Mouse (Mus musculus): ENCODE results near the gene Tbc1d24. TPM values are rescaled to one million over a fixed set of nuclear protein-coding genes. Genes with fewer than 3 reads are reported as not detected.

The Tbc1d24 gene
- 10.9 and 14.0 TPM in 2 replicates for polyA plus RNA-seq (2011; ENCODE audit: insufficient read length, low read depth, missing spikeins)

- no peak within 1 kb of the TSS for H3K27ac ChIP-seq (ENCODE audit: insufficient read depth, low read length)
- TF ChIP-seq CTCF (IDR thresholded peaks at IDR 0.05; ENCODE audit: borderline replicate concordance, insufficient read depth, low read length) (no peak), POLR2A (IDR thresholded peaks at IDR 0.05; ENCODE audit: low read depth, low read length) (peak; percentile 77)
- H3K4me3 ChIP-seq (ENCODE audit: insufficient read depth, low read length): peak within 1 kb of the TSS; percentile 69
- H3K4me1 ChIP-seq (ENCODE audit: control insufficient read depth, insufficient read depth, low read length): peaks cover 9% of the 10 kb centered on the region
Observed at GRCm38 (mm10) chr17:24205284-24205888, at the start of gene Tbc1d24. Gene Tbc1d24 (minus strand): TSS chr17:24205562.

- Histone ChIP-seq H3K4me3 (ENCODE audit: insufficient read depth, low read length) (no peak overlapping the region), H3K4me1 (ENCODE audit: control insufficient read depth, insufficient read depth, low read length) (no peaks in the 10 kb centered on the region), H3K27ac (ENCODE audit: insufficient read depth, low read length) (no peak overlapping the region)
- TF ChIP-seq POLR2A (IDR thresholded peaks at IDR 0.05; ENCODE audit: low read depth, low read length): no peak
- no peak for TF ChIP-seq CTCF (IDR thresholded peaks at IDR 0.05; ENCODE audit: borderline replicate concordance, insufficient read depth, low read length)
Observed at GRCm38 (mm10) chr17:24252329-24252728, 47.0 kb upstream of the Tbc1d24 start.

DNA sequence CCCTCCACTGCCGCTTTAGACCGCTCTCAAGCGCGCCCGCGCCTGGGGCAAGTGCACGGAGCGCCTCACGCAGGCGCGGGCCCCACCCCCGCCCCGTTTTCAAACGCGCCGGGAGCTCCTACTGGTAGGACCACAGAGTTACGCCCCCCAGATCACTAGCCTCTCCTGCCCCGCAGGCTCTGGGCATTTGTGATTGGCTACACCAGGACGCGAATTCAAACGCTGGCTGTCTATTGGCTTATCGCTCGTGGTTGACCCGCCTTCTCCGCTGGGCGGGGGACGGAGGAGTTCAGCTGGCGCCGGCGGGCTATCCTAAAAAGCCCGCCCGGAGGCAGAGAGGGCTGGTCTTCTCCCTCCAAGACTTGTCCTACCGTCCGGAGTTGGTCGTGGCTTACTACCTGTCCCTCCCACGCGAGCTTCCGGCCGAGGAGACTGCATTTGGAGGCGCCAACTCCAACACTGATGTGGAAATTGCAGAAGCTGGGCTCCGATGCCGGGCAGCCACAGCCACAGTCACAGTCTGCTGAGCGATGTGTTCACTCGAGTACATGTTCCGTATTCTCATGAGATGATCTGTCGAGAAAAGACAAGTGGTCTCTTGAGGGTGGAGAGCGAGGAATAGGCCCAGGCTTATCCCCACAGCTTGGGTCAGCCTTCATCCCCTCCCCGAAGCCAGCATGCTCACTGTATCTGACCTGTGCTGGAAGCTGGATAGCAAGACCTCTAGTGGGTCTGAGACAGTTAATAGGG is 46.1 kb upstream of the Tbc1d24 start, which contains the start of gene Ccnf:
Gene Ccnf, minus strand, starts transcription at position 165 of the 750 bp plus-strand sequence.
- TF ChIP-seq POLR2A (IDR thresholded peaks at IDR 0.05; ENCODE audit: low read depth, low read length): peak; percentile 85
- TF ChIP-seq CTCF (IDR thresholded peaks at IDR 0.05; ENCODE audit: borderline replicate concordance, insufficient read depth, low read length): no peak
- Histone ChIP-seq H3K27ac (ENCODE audit: insufficient read depth, low read length) (peak within 1 kb of the TSS; percentile 43), H3K4me1 (ENCODE audit: control insufficient read depth, insufficient read depth, low read length) (no peaks in the 10 kb centered on the region), H3K4me3 (ENCODE audit: insufficient read depth, low read length) (peak within 1 kb of the TSS; percentile 93)

DNA sequence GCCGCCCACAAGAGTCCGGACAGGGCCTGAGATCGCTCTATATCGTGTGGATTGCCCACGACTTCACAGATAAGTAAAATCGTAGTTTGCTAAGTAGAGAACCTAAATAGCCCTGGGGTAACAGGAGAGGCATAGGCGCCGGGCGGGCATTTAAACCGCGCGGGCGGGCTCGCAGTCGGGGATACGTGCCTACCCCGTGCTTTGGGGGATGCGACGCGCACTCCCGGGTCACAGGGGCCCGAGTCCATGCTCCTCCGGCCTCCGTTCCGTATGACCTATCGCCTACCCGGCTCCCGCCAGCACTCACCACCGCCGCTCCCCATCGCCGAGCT is 45.6 kb upstream of the Tbc1d24 start:
- peak overlapping the region; percentile 93 for H3K4me3 ChIP-seq (ENCODE audit: insufficient read depth, low read length)
- TF ChIP-seq CTCF (IDR thresholded peaks at IDR 0.05; ENCODE audit: borderline replicate concordance, insufficient read depth, low read length) (no peak), POLR2A (IDR thresholded peaks at IDR 0.05; ENCODE audit: low read depth, low read length) (peak; percentile 84; the same call in 1 of the 2 replicates)
- no peaks in the 10 kb centered on the region for H3K4me1 ChIP-seq (ENCODE audit: control insufficient read depth, insufficient read depth, low read length)
- H3K27ac ChIP-seq (ENCODE audit: insufficient read depth, low read length): 0 out of 2 replicates have a peak overlapping the region, but pooled peaks have one; percentile 15

DNA sequence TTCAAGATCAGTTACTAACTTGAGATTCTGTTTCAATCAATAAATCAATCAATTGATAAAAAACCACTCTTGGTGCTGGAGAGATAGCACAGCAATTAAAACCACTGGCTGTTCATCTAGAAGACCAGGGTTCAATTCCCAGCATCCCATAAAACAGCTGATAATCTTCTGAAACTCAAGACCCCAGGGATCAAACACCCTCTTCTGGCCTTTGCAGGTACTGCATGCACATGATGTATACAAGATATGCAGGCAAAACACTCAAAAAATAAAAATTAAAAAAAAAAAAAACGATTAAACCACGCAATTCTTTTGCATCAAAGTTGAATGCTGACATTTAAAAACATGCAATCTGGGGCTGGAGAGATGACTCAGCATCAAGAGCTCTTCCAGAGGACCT is 43.3 kb upstream of the Tbc1d24 start:
- TF ChIP-seq CTCF (IDR thresholded peaks at IDR 0.05; ENCODE audit: borderline replicate concordance, insufficient read depth, low read length): no peak

DNA sequence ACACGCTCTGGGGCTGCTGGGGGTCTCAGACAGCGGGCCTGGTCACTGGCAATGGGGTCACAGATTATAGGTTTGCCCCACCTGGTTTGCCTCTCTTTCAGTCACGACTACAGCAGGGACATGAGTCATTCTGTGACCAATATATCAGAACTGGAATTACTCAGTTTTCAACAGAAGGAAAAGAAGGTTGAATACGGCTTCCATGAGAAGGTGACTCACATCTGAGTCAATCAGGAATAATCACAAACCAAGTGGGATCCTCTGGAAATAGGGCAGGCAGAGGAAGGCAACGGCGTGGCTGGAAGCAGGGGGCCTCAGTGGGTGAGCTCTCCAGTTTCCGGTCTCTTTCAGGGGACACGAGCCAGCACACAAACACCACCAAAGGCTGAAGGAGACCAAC is 38.7 kb upstream of the Tbc1d24 start:
- Histone ChIP-seq H3K4me3 (ENCODE audit: insufficient read depth, low read length) (no peak overlapping the region), H3K27ac (ENCODE audit: insufficient read depth, low read length) (peak overlapping the region; percentile 93), H3K4me1 (ENCODE audit: control insufficient read depth, insufficient read depth, low read length) (peaks cover 3% of the 10 kb centered on the region)
- TF ChIP-seq POLR2A (IDR thresholded peaks at IDR 0.05; ENCODE audit: low read depth, low read length): peak; percentile 13; the same call in 1 of the 2 replicates
- no peak for TF ChIP-seq CTCF (IDR thresholded peaks at IDR 0.05; ENCODE audit: borderline replicate concordance, insufficient read depth, low read length)

More for the DNA sequence above, 43.3 kb upstream of the Tbc1d24 start:
- Histone ChIP-seq H3K27ac (ENCODE audit: insufficient read depth, low read length) (no peak overlapping the region), H3K4me1 (ENCODE audit: control insufficient read depth, insufficient read depth, low read length) (peaks cover 3% of the 10 kb centered on the region), H3K4me3 (ENCODE audit: insufficient read depth, low read length) (no peak overlapping the region)

DNA sequence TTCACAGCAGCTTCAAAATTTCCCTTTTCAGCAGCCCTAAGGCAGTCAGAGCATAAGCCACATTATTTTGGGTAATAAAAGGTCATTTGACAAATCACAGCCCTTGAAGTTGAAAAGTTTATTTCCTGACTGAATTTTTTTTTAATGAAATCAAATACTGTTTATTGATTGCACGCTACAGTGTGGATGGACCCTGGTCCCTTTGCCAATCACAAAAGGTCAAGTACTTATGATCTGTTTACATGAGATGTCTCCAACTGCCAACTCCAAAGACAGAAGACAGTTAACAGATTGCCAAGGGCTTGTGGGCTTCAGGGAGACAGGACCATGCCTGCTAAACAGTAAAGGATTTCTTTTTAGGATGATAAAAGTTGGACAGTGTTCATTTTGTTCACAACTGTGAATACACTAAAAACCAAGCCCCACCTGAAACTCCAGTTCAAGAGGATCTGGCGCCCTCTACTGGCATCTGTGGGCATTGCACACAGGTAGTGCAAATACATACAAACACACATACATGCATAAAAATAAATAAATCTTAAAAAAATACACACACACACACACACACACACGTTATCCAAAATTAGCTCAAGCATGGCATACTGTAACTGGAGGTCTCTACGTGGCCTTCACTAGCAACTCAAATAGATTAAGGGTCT is 38.1 kb upstream of the Tbc1d24 start:
- Histone ChIP-seq H3K4me3 (ENCODE audit: insufficient read depth, low read length) (no peak overlapping the region), H3K4me1 (ENCODE audit: control insufficient read depth, insufficient read depth, low read length) (peaks cover 3% of the 10 kb centered on the region), H3K27ac (ENCODE audit: insufficient read depth, low read length) (peak overlapping the region; percentile 93)
- TF ChIP-seq POLR2A (IDR thresholded peaks at IDR 0.05; ENCODE audit: low read depth, low read length) (no peak), CTCF (IDR thresholded peaks at IDR 0.05; ENCODE audit: borderline replicate concordance, insufficient read depth, low read length) (peak; percentile 28; the same call in 1 of the 2 replicates)

DNA sequence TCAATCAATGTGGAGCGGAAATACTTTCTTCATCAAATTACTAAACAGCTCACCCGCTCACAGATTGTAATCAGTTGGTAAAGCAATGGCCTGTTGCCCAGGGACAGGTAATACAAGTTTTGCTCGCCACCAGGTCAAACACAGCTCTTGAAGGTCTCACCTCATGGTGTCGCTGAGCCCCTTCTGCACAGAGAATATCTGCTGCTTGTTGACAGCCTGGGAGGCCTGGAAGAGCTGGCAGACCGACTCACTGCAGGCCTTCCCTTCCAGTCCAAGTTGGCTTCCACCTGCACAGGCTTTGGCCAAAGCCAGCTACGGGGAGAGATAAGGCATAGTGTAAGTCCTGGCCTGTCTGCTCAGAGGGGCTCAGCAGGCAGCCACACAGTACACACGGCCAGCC is 31.6 kb upstream of the Tbc1d24 start:
- no peak overlapping the region for H3K4me3 ChIP-seq (ENCODE audit: insufficient read depth, low read length)
- H3K27ac ChIP-seq (ENCODE audit: insufficient read depth, low read length): no peak overlapping the region
- TF ChIP-seq CTCF (IDR thresholded peaks at IDR 0.05; ENCODE audit: borderline replicate concordance, insufficient read depth, low read length): no peak
- no peak for TF ChIP-seq POLR2A (IDR thresholded peaks at IDR 0.05; ENCODE audit: low read depth, low read length)
- no peaks in the 10 kb centered on the region for H3K4me1 ChIP-seq (ENCODE audit: control insufficient read depth, insufficient read depth, low read length)

GRCm38 (mm10) chr17:24236479-24236878 is 31.1 kb upstream of the Tbc1d24 start:
- Histone ChIP-seq H3K4me3 (ENCODE audit: insufficient read depth, low read length) (no peak overlapping the region), H3K27ac (ENCODE audit: insufficient read depth, low read length) (no peak overlapping the region)
- no peak for TF ChIP-seq POLR2A (IDR thresholded peaks at IDR 0.05; ENCODE audit: low read depth, low read length)

GRCm38 (mm10) chr17:24227941-24228340 is 22.6 kb upstream of the Tbc1d24 start:
- Histone ChIP-seq H3K4me3 (ENCODE audit: insufficient read depth, low read length) (no peak overlapping the region), H3K4me1 (ENCODE audit: control insufficient read depth, insufficient read depth, low read length) (no peaks in the 10 kb centered on the region), H3K27ac (ENCODE audit: insufficient read depth, low read length) (no peak overlapping the region)
- no peak for TF ChIP-seq CTCF (IDR thresholded peaks at IDR 0.05; ENCODE audit: borderline replicate concordance, insufficient read depth, low read length)
- no peak for TF ChIP-seq POLR2A (IDR thresholded peaks at IDR 0.05; ENCODE audit: low read depth, low read length)

More at GRCm38 (mm10) chr17:24236479-24236878, 31.1 kb upstream of the Tbc1d24 start:
- no peaks in the 10 kb centered on the region for H3K4me1 ChIP-seq (ENCODE audit: control insufficient read depth, insufficient read depth, low read length)

Measured in embryonic fibroblast, embryonic 13.5 days (primary cell).